Mouse (Mus musculus): ENCODE results near the gene Tmem110. TPM values are rescaled to one million over a fixed set of nuclear protein-coding genes. Genes with fewer than 3 reads are reported as not detected.

Tmem110 gene
- polyA plus RNA-seq, 1 experiment = 15.7 TPM

GRCm38 (mm10) chr14:30925492-30925891, 100.1 kb downstream of the Tmem110 start:
- no peaks in the 10 kb centered on the region for H3K79me2 ChIP-seq (ENCODE audit: control insufficient read depth, insufficient read depth)
- no peak overlapping the region for H3K4me3 ChIP-seq (ENCODE audit: insufficient read depth, poor library complexity, severe bottlenecking)
- H3K79me3 ChIP-seq (ENCODE audit: low read depth) = no peaks in the 10 kb centered on the region
- H3K36me3 ChIP-seq (ENCODE audit: control insufficient read depth, insufficient read depth) = no peaks in the 10 kb centered on the region
- TF ChIP-seq CEBPB (IDR thresholded peaks at IDR 0.05; ENCODE audit: low read depth) (no peak), USF1 (IDR thresholded peaks at IDR 0.05; ENCODE audit: low read depth) (no peak), MYOG (IDR thresholded peaks at IDR 0.05; ENCODE audit: control insufficient read depth, extremely low read depth, insufficient read length) (no peak), MAX (IDR thresholded peaks at IDR 0.05) (no peak), MYOD1 (IDR thresholded peaks at IDR 0.05; ENCODE audit: control insufficient read depth, insufficient read length, low read depth) (no peak), FOSL1 (IDR thresholded peaks at IDR 0.05; ENCODE audit: insufficient read depth, low read length, poor library complexity, severe bottlenecking) (no peak), CTCF (IDR thresholded peaks at IDR 0.05; ENCODE audit: control insufficient read depth, insufficient read depth, insufficient read length) (no peak)
- H3K27me3 ChIP-seq (ENCODE audit: control insufficient read depth, insufficient read depth, insufficient read length) = no peaks in the 10 kb centered on the region
- H3ac ChIP-seq (ENCODE audit: control insufficient read depth, insufficient read length, low read depth) = no peak overlapping the region

Other genes with a start within 250 kb of the Tmem110 start
- gene Prkcd, start 199.4 kb upstream of the Tmem110 start, polyA plus RNA-seq (2012; fragmentation: generic; extraction: Trizol) = 29.3 TPM
- gene Rft1, start 171.2 kb upstream of the Tmem110 start, polyA plus RNA-seq (2012; fragmentation: generic; extraction: Trizol) = 13.4 TPM
- 5.1 TPM for gene Sfmbt1, start 110.7 kb upstream of the Tmem110 start, polyA plus RNA-seq (2012; fragmentation: generic; extraction: Trizol)
- 10.3 TPM for gene Mustn1, start 53.6 kb downstream of the Tmem110 start, polyA plus RNA-seq (2012; fragmentation: generic; extraction: Trizol)
- gene Itih4, start 60.9 kb downstream of the Tmem110 start, polyA plus RNA-seq (2012; fragmentation: generic; extraction: Trizol) = 0.11 TPM
- 0.01 TPM for gene Itih3, start 98.2 kb downstream of the Tmem110 start, polyA plus RNA-seq (2012; fragmentation: generic; extraction: Trizol)
- gene Itih1, start 117.7 kb downstream of the Tmem110 start, polyA plus RNA-seq (2012; fragmentation: generic; extraction: Trizol) = not detected
- gene Nek4, start 125.8 kb downstream of the Tmem110 start, polyA plus RNA-seq (2012; fragmentation: generic; extraction: Trizol) = 4.2 TPM
- 13.4 TPM for gene Glt8d1, start 175.8 kb downstream of the Tmem110 start, polyA plus RNA-seq (2012; fragmentation: generic; extraction: Trizol)
- gene Spcs1, start 176.1 kb downstream of the Tmem110 start, polyA plus RNA-seq (2012; fragmentation: generic; extraction: Trizol) = 218 TPM
- gene Pbrm1, start 193.5 kb downstream of the Tmem110 start, polyA plus RNA-seq (2012; fragmentation: generic; extraction: Trizol) = 14.3 TPM
- gene Gnl3, start 193.6 kb downstream of the Tmem110 start, polyA plus RNA-seq (2012; fragmentation: generic; extraction: Trizol) = 56.7 TPM

All from C2C12 (cell line).